Mouse (Mus musculus): ENCODE results near the gene Rilp. TPM values are rescaled to one million over a fixed set of nuclear protein-coding genes. Genes with fewer than 3 reads are reported as not detected.
A peak's percentile ranks its signal among the peaks of the same experiment; 100 is the strongest.

The Rilp gene
- polyA plus RNA-seq, 1 experiment: not detected

DNA sequence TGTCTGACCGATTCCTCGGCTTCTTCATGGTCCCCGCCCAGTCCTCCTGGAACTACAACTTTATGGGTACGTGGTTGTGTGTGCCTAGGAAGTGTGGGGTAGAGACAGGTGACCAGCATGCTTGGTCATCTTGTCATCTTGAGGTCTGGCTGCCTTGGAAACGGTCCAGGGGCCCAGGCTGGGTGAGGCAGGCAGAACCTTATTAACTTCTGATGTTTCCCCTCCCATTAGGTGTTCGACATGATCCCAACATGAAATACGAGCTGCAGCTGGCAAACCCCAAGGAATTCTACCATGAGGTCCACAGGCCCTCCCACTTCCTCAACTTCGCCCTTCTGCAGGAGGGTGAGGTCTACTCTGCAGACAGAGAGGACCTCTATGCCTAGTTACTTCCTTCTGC is 990 bp upstream of the Rilp start:
- peaks cover 39% of the 10 kb centered on the region for H3K36me3 ChIP-seq (ENCODE audit: control insufficient read depth, insufficient read depth, low read length, poor library complexity, severe bottlenecking)
- H3K27ac ChIP-seq (ENCODE audit: insufficient read depth, low read length): no peak overlapping the region
- H3K4me3 ChIP-seq (ENCODE audit: low read depth, low read length): no peak overlapping the region
- H3K9me3 ChIP-seq (replicated peaks; ENCODE audit: control insufficient read depth, insufficient read depth, low read length, poor library complexity, severe bottlenecking): no peaks in the 10 kb centered on the region
- no peak overlapping the region for H3K9ac ChIP-seq (ENCODE audit: low read depth, poor library complexity, severe bottlenecking)
- no peak for TF ChIP-seq CTCF (IDR thresholded peaks at IDR 0.05; ENCODE audit: low read depth, low read length)
- no peak for TF ChIP-seq POLR2A (IDR thresholded peaks at IDR 0.05; ENCODE audit: insufficient read depth, low read length)
- no peak for TF ChIP-seq EP300 (IDR thresholded peaks at IDR 0.05; ENCODE audit: insufficient read depth, low read depth, low read length)
- H3K4me1 ChIP-seq (ENCODE audit: control insufficient read depth, insufficient read depth, low read length): no peaks in the 10 kb centered on the region
- no peaks in the 10 kb centered on the region for H3K27me3 ChIP-seq (ENCODE audit: control insufficient read depth, insufficient read depth, low read length, poor library complexity, severe bottlenecking)

DNA sequence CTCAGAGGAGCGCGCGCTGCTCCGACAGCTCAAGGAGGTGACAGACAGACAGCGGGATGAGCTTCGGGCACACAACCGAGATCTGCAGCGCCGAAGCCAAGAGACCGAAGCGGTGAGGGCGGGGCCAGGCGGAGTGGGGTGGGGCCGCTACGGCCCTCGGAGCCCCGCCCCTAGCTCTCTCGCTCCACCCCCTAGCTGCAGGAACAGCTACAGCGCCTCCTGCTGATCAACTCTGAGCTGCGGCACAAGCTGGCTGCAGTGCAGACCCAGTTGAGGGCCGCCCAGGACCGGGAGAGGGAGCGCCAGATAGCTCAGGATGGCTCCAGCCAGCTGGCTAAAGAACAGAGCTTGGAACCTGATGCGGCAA is 716 bp downstream of the Rilp start:
- no peak overlapping the region for H3K27ac ChIP-seq (ENCODE audit: insufficient read depth, low read length)
- H3K9me3 ChIP-seq (replicated peaks; ENCODE audit: control insufficient read depth, insufficient read depth, low read length, poor library complexity, severe bottlenecking): no peaks in the 10 kb centered on the region
- H3K9ac ChIP-seq (ENCODE audit: low read depth, poor library complexity, severe bottlenecking): peak overlapping the region; percentile 53

DNA sequence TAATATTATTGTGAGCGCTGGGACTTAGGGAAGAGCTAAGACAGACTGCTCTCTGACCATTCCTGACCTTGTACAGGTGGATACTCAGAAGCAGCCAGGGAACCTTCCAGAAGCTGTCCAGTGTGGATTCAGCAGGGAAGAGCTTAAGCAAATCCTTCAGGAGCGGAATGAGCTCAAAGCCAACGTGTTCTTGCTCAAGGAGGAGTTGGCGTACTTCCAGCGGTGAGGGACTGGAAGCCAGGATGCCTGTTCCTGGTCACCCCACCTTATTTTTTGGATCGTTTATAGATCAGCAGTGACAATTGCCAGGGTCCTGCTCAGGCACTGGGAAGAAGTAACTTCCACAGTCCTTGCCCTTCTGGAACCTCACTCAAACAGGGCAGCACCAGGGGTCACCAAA is 1.3 kb downstream of the Rilp start:
- Histone ChIP-seq H3K9me3 (replicated peaks; ENCODE audit: control insufficient read depth, insufficient read depth, low read length, poor library complexity, severe bottlenecking) (no peaks in the 10 kb centered on the region), H3K27me3 (ENCODE audit: control insufficient read depth, insufficient read depth, low read length, poor library complexity, severe bottlenecking) (no peaks in the 10 kb centered on the region), H3K27ac (ENCODE audit: insufficient read depth, low read length) (no peak overlapping the region), H3K4me3 (ENCODE audit: low read depth, low read length) (no peak overlapping the region), H3K4me1 (ENCODE audit: control insufficient read depth, insufficient read depth, low read length) (no peaks in the 10 kb centered on the region), H3K36me3 (ENCODE audit: control insufficient read depth, insufficient read depth, low read length, poor library complexity, severe bottlenecking) (peaks cover 19% of the 10 kb centered on the region), H3K9ac (ENCODE audit: low read depth, poor library complexity, severe bottlenecking) (no peak overlapping the region)
- TF ChIP-seq CTCF (IDR thresholded peaks at IDR 0.05; ENCODE audit: low read depth, low read length) (no peak), POLR2A (IDR thresholded peaks at IDR 0.05; ENCODE audit: insufficient read depth, low read length) (no peak), EP300 (IDR thresholded peaks at IDR 0.05; ENCODE audit: insufficient read depth, low read depth, low read length) (no peak)

More for the DNA sequence above, 716 bp downstream of the Rilp start:
- TF ChIP-seq CTCF (IDR thresholded peaks at IDR 0.05; ENCODE audit: low read depth, low read length) (peak; percentile 93), EP300 (IDR thresholded peaks at IDR 0.05; ENCODE audit: insufficient read depth, low read depth, low read length) (peak; percentile 63; the same call in 1 of the 2 replicates), POLR2A (IDR thresholded peaks at IDR 0.05; ENCODE audit: insufficient read depth, low read length) (no peak)
- Histone ChIP-seq H3K36me3 (ENCODE audit: control insufficient read depth, insufficient read depth, low read length, poor library complexity, severe bottlenecking) (peaks cover 24% of the 10 kb centered on the region), H3K27me3 (ENCODE audit: control insufficient read depth, insufficient read depth, low read length, poor library complexity, severe bottlenecking) (no peaks in the 10 kb centered on the region), H3K4me1 (ENCODE audit: control insufficient read depth, insufficient read depth, low read length) (no peaks in the 10 kb centered on the region), H3K4me3 (ENCODE audit: low read depth, low read length) (peak overlapping the region; percentile 66)

DNA sequence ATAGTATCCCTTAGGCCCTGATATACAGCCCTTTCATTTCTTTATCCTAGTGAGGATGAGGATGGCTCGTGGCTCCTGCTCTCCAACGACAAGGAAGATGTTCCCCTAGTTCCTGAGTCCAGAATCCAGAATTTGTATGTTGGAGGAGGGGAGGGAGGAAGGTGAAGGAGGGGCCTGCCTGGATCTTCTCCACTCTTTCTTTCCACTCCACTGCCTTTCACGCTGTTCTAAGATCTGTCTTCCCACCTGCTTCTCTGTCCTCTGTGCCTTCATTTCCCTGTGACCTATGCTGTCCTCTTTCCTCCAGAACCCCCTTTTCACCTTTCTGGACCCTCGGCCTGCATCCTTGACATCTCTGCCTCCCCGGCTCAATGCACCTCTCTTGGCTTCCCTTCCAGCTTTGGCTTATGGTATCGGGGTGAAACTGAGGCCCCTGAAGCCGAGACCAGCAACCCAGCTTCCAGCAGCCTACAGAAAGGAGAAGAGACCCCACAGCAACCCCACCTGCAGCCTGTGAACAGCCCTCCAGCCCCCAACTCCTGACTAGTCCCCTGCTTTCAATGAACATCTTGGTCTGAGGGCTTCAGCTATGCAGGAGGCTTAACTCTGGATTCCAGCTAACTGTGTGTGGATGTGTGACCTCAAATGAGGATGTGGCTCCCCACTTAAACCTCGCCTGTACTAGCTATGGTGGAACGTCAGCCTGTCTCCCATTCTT is 2.6 kb downstream of the Rilp start:
- TF ChIP-seq CTCF (IDR thresholded peaks at IDR 0.05; ENCODE audit: low read depth, low read length): no peak
- no peak for TF ChIP-seq POLR2A (IDR thresholded peaks at IDR 0.05; ENCODE audit: insufficient read depth, low read length)
- TF ChIP-seq EP300 (IDR thresholded peaks at IDR 0.05; ENCODE audit: insufficient read depth, low read depth, low read length): no peak
- Histone ChIP-seq H3K4me1 (ENCODE audit: control insufficient read depth, insufficient read depth, low read length) (no peaks in the 10 kb centered on the region), H3K9me3 (replicated peaks; ENCODE audit: control insufficient read depth, insufficient read depth, low read length, poor library complexity, severe bottlenecking) (no peaks in the 10 kb centered on the region), H3K4me3 (ENCODE audit: low read depth, low read length) (no peak overlapping the region), H3K9ac (ENCODE audit: low read depth, poor library complexity, severe bottlenecking) (no peak overlapping the region), H3K36me3 (ENCODE audit: control insufficient read depth, insufficient read depth, low read length, poor library complexity, severe bottlenecking) (peaks cover 14% of the 10 kb centered on the region), H3K27ac (ENCODE audit: insufficient read depth, low read length) (no peak overlapping the region), H3K27me3 (ENCODE audit: control insufficient read depth, insufficient read depth, low read length, poor library complexity, severe bottlenecking) (no peaks in the 10 kb centered on the region)

DNA sequence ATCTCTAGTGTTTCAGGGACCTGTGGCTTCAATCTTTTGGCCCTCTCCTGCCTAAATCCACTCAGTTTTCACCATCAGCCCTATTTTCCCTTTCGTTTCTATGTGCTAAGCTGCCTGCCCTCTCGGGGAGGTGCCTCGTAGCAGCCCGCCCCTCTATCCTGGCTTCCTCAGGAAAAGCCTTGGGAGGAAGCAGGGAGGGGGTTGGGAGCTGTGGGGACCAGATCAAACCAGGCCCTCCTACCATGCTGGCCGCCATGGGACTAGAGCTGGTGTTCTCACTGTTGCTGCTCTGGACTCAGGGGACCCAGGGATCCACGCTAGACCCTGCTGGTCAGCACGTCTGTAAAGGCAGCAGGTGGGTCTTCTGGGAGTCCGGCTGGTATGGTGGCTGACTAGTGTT is 3.4 kb downstream of the Rilp start, which contains the start of gene Scarf1:
Scarf1 (plus strand) TSS at position 205 of the 400 bp plus-strand sequence.
- Histone ChIP-seq H3K27me3 (ENCODE audit: control insufficient read depth, insufficient read depth, low read length, poor library complexity, severe bottlenecking) (no peaks in the 10 kb centered on the region), H3K4me1 (ENCODE audit: control insufficient read depth, insufficient read depth, low read length) (no peaks in the 10 kb centered on the region), H3K4me3 (ENCODE audit: low read depth, low read length) (no peak within 1 kb of the TSS; the same call in 1 of the 2 replicates), H3K9me3 (replicated peaks; ENCODE audit: control insufficient read depth, insufficient read depth, low read length, poor library complexity, severe bottlenecking) (no peaks in the 10 kb centered on the region), H3K9ac (ENCODE audit: low read depth, poor library complexity, severe bottlenecking) (no peak within 1 kb of the TSS), H3K27ac (ENCODE audit: insufficient read depth, low read length) (no peak within 1 kb of the TSS), H3K36me3 (ENCODE audit: control insufficient read depth, insufficient read depth, low read length, poor library complexity, severe bottlenecking) (peaks cover 7% of the 10 kb centered on the region)
- TF ChIP-seq CTCF (IDR thresholded peaks at IDR 0.05; ENCODE audit: low read depth, low read length): no peak
- no peak for TF ChIP-seq EP300 (IDR thresholded peaks at IDR 0.05; ENCODE audit: insufficient read depth, low read depth, low read length)
- no peak for TF ChIP-seq POLR2A (IDR thresholded peaks at IDR 0.05; ENCODE audit: insufficient read depth, low read length)

DNA sequence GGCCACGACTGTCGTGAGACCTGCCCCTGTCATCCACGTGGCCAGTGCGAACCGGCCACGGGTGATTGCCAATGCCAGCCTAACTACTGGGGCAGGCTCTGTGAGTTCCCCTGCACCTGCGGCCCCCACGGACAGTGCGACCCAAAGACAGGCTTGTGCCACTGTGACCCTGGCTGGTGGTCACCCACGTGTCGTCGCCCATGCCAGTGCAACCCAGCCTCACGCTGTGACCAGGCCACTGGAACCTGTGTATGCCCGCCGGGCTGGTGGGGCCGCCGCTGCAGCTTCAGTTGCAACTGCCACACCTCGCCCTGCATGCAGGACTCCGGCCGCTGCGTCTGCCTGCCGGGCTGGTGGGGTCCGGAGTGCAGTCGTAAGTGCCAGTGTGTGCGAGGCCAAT is 5.3 kb downstream of the Rilp start:
- no peak overlapping the region for H3K27ac ChIP-seq (ENCODE audit: insufficient read depth, low read length)
- peak overlapping the region; percentile 11 for H3K4me3 ChIP-seq (ENCODE audit: low read depth, low read length)
- H3K4me1 ChIP-seq (ENCODE audit: control insufficient read depth, insufficient read depth, low read length): peaks cover 2% of the 10 kb centered on the region
- TF ChIP-seq POLR2A (IDR thresholded peaks at IDR 0.05; ENCODE audit: insufficient read depth, low read length): no peak
- TF ChIP-seq EP300 (IDR thresholded peaks at IDR 0.05; ENCODE audit: insufficient read depth, low read depth, low read length): no peak
- no peak for TF ChIP-seq CTCF (IDR thresholded peaks at IDR 0.05; ENCODE audit: low read depth, low read length)
- H3K9ac ChIP-seq (ENCODE audit: low read depth, poor library complexity, severe bottlenecking): no peak overlapping the region
- no peaks in the 10 kb centered on the region for H3K36me3 ChIP-seq (ENCODE audit: control insufficient read depth, insufficient read depth, low read length, poor library complexity, severe bottlenecking)
- H3K27me3 ChIP-seq (ENCODE audit: control insufficient read depth, insufficient read depth, low read length, poor library complexity, severe bottlenecking): no peaks in the 10 kb centered on the region
- H3K9me3 ChIP-seq (replicated peaks; ENCODE audit: control insufficient read depth, insufficient read depth, low read length, poor library complexity, severe bottlenecking): no peaks in the 10 kb centered on the region
